Mouse (Mus musculus) bone marrow, adult 2 months (tissue): ENCODE measurements around the gene Gm9195. TPM values are rescaled to one million over a fixed set of nuclear protein-coding genes. Genes with fewer than 3 reads are reported as not detected.

Experiments
- H3K27ac ChIP-seq: fragments of 200-500 bp; 2 replicates; pipeline ENCODE4 v1.5.1; 2012; ENCODE audit warnings: low read depth, mild to moderate bottlenecking, control low read depth, inconsistent platforms, low read length; ENCODE audit not compliant: control insufficient read depth, poor library complexity, insufficient read depth
- H3K4me1 ChIP-seq: fragments of 200-500 bp; 2 replicates; pipeline ENCODE4 v1.6.1; 2011; ENCODE audit warnings: low read length; ENCODE audit not compliant: control insufficient read depth, insufficient read depth
- H3K4me3 ChIP-seq: fragments of 200-500 bp; replicated peaks from 2 replicates; pipeline ENCODE3; 2011; ENCODE audit warnings: mild to moderate bottlenecking, low read depth, low read length, control low read depth; ENCODE audit not compliant: control insufficient read depth
- CTCF ChIP-seq: fragments of 200-500 bp; IDR thresholded peaks from 2 replicates; pipeline ENCODE4 v1.5.1; 2011; ENCODE audit warnings: low read length, control low read depth; ENCODE audit not compliant: control insufficient read depth, insufficient read depth
- POLR2A ChIP-seq: fragments of 200-500 bp; IDR thresholded peaks from 2 replicates; pipeline ENCODE4 v1.6.1; 2011; ENCODE audit warnings: low read depth, mild to moderate bottlenecking, control low read depth, low read length, borderline replicate concordance; ENCODE audit not compliant: control insufficient read depth
- WGBS: fragments of 180-500 bp; shearing (Covaris S2); methylation state at CpG from one replicate; pipeline ENCODE4 v1.1.7; 2018; 5-methylcytosine and 5-hydroxymethylcytosine counted together
- polyA plus RNA-seq: library from polyadenylated mRNA; stranded (reverse); fragments of >200 nt; gene quantifications from 2 replicates; pipeline ENCODE4 v1.2.4, GENCODE M21; 2011; ENCODE audit warnings: low replicate concordance; ENCODE audit not compliant: missing spikeins, insufficient read depth, insufficient read length

Gene Gm9195
- polyA plus RNA-seq, 1 experiment: not detected

- H3K4me1 ChIP-seq: no peaks in the 10 kb centered on the region
- no peak overlapping the region for H3K27ac ChIP-seq
- TF ChIP-seq CTCF (no peak), POLR2A (no peak)
- 65% methylated on average over 1 of the region's 1 CpGs for WGBS
- H3K4me3 ChIP-seq: no peak overlapping the region
Observed at GRCm38 (mm10) chr14:72461591-72461990, 30.0 kb downstream of the Gm9195 start.

- 70% methylated on average over 2 of the region's 2 CpGs for WGBS
- Histone ChIP-seq H3K4me1 (no peaks in the 10 kb centered on the region), H3K27ac (no peak overlapping the region), H3K4me3 (no peak overlapping the region)
- no peak for TF ChIP-seq CTCF
Observed at GRCm38 (mm10) chr14:72460291-72460690, 31.3 kb downstream of the Gm9195 start.

- no peak overlapping the region for H3K4me3 ChIP-seq
- H3K27ac ChIP-seq: no peak overlapping the region
- WGBS: 94% methylated on average over 1 of the region's 1 CpGs
- TF ChIP-seq POLR2A: no peak
- no peak for TF ChIP-seq CTCF
- no peaks in the 10 kb centered on the region for H3K4me1 ChIP-seq
Observed at GRCm38 (mm10) chr14:72458930-72459329, 32.7 kb downstream of the Gm9195 start.

GRCm38 (mm10) chr14:72447141-72448091 lies 44.2 kb downstream of the Gm9195 start:
- WGBS: 66% methylated on average over 9 of the region's 9 CpGs

GRCm38 (mm10) chr14:72442936-72443335 lies 48.7 kb downstream of the Gm9195 start:
- H3K4me1 ChIP-seq: no peaks in the 10 kb centered on the region; the same call in 1 of the 2 replicates
- TF ChIP-seq POLR2A (no peak), CTCF (no peak)
- WGBS: 74% methylated on average over 11 of the region's 11 CpGs
- no peak overlapping the region for H3K4me3 ChIP-seq
- no peak overlapping the region for H3K27ac ChIP-seq

More at GRCm38 (mm10) chr14:72447141-72448091, 44.2 kb downstream of the Gm9195 start:
- Histone ChIP-seq H3K27ac (no peak overlapping the region), H3K4me3 (no peak overlapping the region), H3K4me1 (no peaks in the 10 kb centered on the region)
- peak; percentile 46 for TF ChIP-seq CTCF
- TF ChIP-seq POLR2A: no peak

GRCm38 (mm10) chr14:72440929-72441328 lies 50.7 kb downstream of the Gm9195 start:
- no peak overlapping the region for H3K27ac ChIP-seq
- TF ChIP-seq POLR2A (no peak), CTCF (no peak)
- 81% methylated on average over 7 of the region's 7 CpGs for WGBS
- H3K4me3 ChIP-seq: no peak overlapping the region
- no peaks in the 10 kb centered on the region; the same call in 1 of the 2 replicates for H3K4me1 ChIP-seq

- no peak overlapping the region for H3K27ac ChIP-seq
- H3K4me1 ChIP-seq: no peaks in the 10 kb centered on the region; the same call in 1 of the 2 replicates
- no peak for TF ChIP-seq CTCF
- 79% methylated on average over 6 of the region's 6 CpGs for WGBS
- H3K4me3 ChIP-seq: no peak overlapping the region
Observed at GRCm38 (mm10) chr14:72440436-72440835, 51.2 kb downstream of the Gm9195 start.

GRCm38 (mm10) chr14:72438976-72439375 lies 52.7 kb downstream of the Gm9195 start:
- H3K27ac ChIP-seq: no peak overlapping the region
- WGBS: 70% methylated on average over 1 of the region's 1 CpGs

GRCm38 (mm10) chr14:72389696-72390095 lies 101.9 kb downstream of the Gm9195 start:
- Histone ChIP-seq H3K4me1 (no peaks in the 10 kb centered on the region), H3K4me3 (no peak overlapping the region), H3K27ac (no peak overlapping the region)
- 55% methylated on average over 1 of the region's 1 CpGs for WGBS
- TF ChIP-seq POLR2A: no peak
- TF ChIP-seq CTCF: no peak

More at GRCm38 (mm10) chr14:72438976-72439375, 52.7 kb downstream of the Gm9195 start:
- no peak overlapping the region for H3K4me3 ChIP-seq
- no peak for TF ChIP-seq POLR2A
- no peak for TF ChIP-seq CTCF
- no peaks in the 10 kb centered on the region; the same call in 1 of the 2 replicates for H3K4me1 ChIP-seq
